Mouse (Mus musculus) ovary, postnatal 14 days (tissue): Measurements from ENCODE around the gene Vmn2r44.
"Not testable (repeated sequence)": the region's sequence is repeated elsewhere in the genome, so short reads cannot be mapped to it uniquely, and the experiment has no call there.

Experiments
- DNase-seq: peaks from one replicate; pipeline ENCODE4 v3.0.0; 2022; ENCODE audit warnings: low spot score

The Vmn2r44 gene

GRCm38 (mm10) chr7:8383233-8383632, at the start of gene Vmn2r44:
Gene Vmn2r44 (minus strand): TSS chr7:8383333.
- DNase-seq, result not testable (repeated sequence)

- not testable (repeated sequence) for DNase-seq
Observed at GRCm38 (mm10) chr7:8357879-8358278, 25.3 kb downstream of the Vmn2r44 start.
